Mouse (Mus musculus) MEL (cell line): ENCODE measurements around the gene Hook1. TPM values are rescaled to one million over a fixed set of nuclear protein-coding genes. Genes with fewer than 3 reads are reported as not detected.

Experiments
- DNase-seq: peaks from one replicate; pipeline ENCODE4 v3.0.0; 2011; ENCODE audit warnings: low read depth, low spot score
- H3K27ac ChIP-seq: 2 replicates; pipeline ENCODE4 v1.5.1; 2012; ENCODE audit warnings: low read depth, mild to moderate bottlenecking, control low read depth, low read length, moderate library complexity; ENCODE audit not compliant: control insufficient read depth
- H3K27me3 ChIP-seq, 2 experiments: fragments of 150-350 bp in 1 of 2; sonication (generic) in 1 of 2; 2 replicates each; pipeline ENCODE4 v1.6.1; 2012; ENCODE audit warnings: low read length in 2 of 2, mild to moderate bottlenecking in 2 of 2, improper control_type of control experiment in 1 of 2, moderate library complexity in 1 of 2; ENCODE audit not compliant: insufficient read depth in 2 of 2, control insufficient read depth in 1 of 2
- H3K36me3 ChIP-seq, 2 experiments: 2 replicates each; pipeline ENCODE4 v1.6.1; 2012 to 2014; ENCODE audit warnings: low read length in 2 of 2, improper control_type of control experiment in 1 of 2, inconsistent platforms in 1 of 2, mild to moderate bottlenecking in 1 of 2; ENCODE audit not compliant: insufficient read depth in 2 of 2, control insufficient read depth in 1 of 2
- H3K4me1 ChIP-seq, 2 experiments: fragments of 150-350 bp in 1 of 2; sonication (generic) in 1 of 2; 2 replicates each; pipeline ENCODE4 v1.6.1; 2012; ENCODE audit warnings: low read length in 2 of 2, improper control_type of control experiment in 1 of 2, mild to moderate bottlenecking in 1 of 2; ENCODE audit not compliant: insufficient read depth in 2 of 2, control insufficient read depth in 1 of 2
- H3K4me3 ChIP-seq, 2 experiments: fragments of 150-350 bp in 1 of 2; sonication (generic) in 1 of 2; 2 replicates each; pipeline ENCODE4 v1.5.1; 2012; ENCODE audit warnings: low read depth in 2 of 2, low read length in 2 of 2, mild to moderate bottlenecking in 2 of 2, moderate library complexity in 2 of 2, control low read depth in 1 of 2, improper control_type of control experiment in 1 of 2; ENCODE audit not compliant: control insufficient read depth in 1 of 2, insufficient read depth in 1 of 2
- H3K79me2 ChIP-seq: 2 replicates; pipeline ENCODE4 v1.6.1; 2012; ENCODE audit warnings: mild to moderate bottlenecking, low read length, moderate library complexity; ENCODE audit not compliant: control insufficient read depth, poor library complexity, insufficient read depth
- H3K9ac ChIP-seq: 2 replicates; pipeline ENCODE4 v1.6.1; 2012; ENCODE audit warnings: low read depth, mild to moderate bottlenecking, control low read depth, low read length, moderate library complexity; ENCODE audit not compliant: control insufficient read depth, poor library complexity, severe bottlenecking
- H3K9me3 ChIP-seq: fragments of 150-350 bp; sonication (generic); replicated peaks from 2 replicates; pipeline ENCODE4 v1.6.1; 2012; ENCODE audit warnings: mild to moderate bottlenecking, low read length, improper control_type of control experiment, moderate library complexity; ENCODE audit not compliant: insufficient read depth
- BHLHE40 ChIP-seq: IDR thresholded peaks from 2 replicates; pipeline ENCODE4 v1.6.1; 2012; ENCODE audit warnings: low read depth, mild to moderate bottlenecking, inconsistent platforms, low read length, improper control_type of control experiment, borderline replicate concordance
- CHD1 ChIP-seq: IDR thresholded peaks from 2 replicates; pipeline ENCODE4 v1.6.1; 2012; ENCODE audit warnings: low read depth, mild to moderate bottlenecking, inconsistent platforms, low read length, improper control_type of control experiment
- CHD2 ChIP-seq: IDR thresholded peaks from 2 replicates; pipeline ENCODE4 v1.6.1; 2011; ENCODE audit warnings: low read length, improper control_type of control experiment
- EP300 ChIP-seq, 2 experiments: IDR thresholded peaks; 2 replicates each; pipeline ENCODE4 v1.6.1; 2011; ENCODE audit warnings: improper control_type of control experiment in 2 of 2, low read length in 2 of 2, low read depth in 1 of 2, mild to moderate bottlenecking in 1 of 2
- ETS1 ChIP-seq: IDR thresholded peaks from 2 replicates; pipeline ENCODE4 v1.6.1; 2012; ENCODE audit warnings: low read depth, mild to moderate bottlenecking, inconsistent platforms, low read length, improper control_type of control experiment, moderate library complexity
- HCFC1 ChIP-seq: IDR thresholded peaks from 2 replicates; pipeline ENCODE4 v1.6.1; 2012; ENCODE audit warnings: low read depth, mild to moderate bottlenecking, inconsistent platforms, low read length, improper control_type of control experiment, moderate library complexity
- MAX ChIP-seq: IDR thresholded peaks from 2 replicates; pipeline ENCODE4 v1.6.1; 2011; ENCODE audit warnings: low read length, improper control_type of control experiment
- MEF2A ChIP-seq: IDR thresholded peaks from 2 replicates; pipeline ENCODE4 v1.6.1; 2014; ENCODE audit warnings: low read depth, mild to moderate bottlenecking, inconsistent platforms, low read length, improper control_type of control experiment; ENCODE audit not compliant: poor library complexity, insufficient replicate concordance, severe bottlenecking; ENCODE audit errors: extremely low read depth
- MXI1 ChIP-seq: IDR thresholded peaks from 2 replicates; pipeline ENCODE4 v1.6.1; 2011; ENCODE audit warnings: mild to moderate bottlenecking, low read depth, low read length, improper control_type of control experiment
- MYB ChIP-seq: IDR thresholded peaks from 2 replicates; pipeline ENCODE4 v1.6.1; 2011; ENCODE audit warnings: mild to moderate bottlenecking, low read depth, low read length, improper control_type of control experiment
- MYC ChIP-seq: IDR thresholded peaks from 2 replicates; pipeline ENCODE4 v1.6.1; 2011; ENCODE audit warnings: low read depth, mild to moderate bottlenecking, low read length, improper control_type of control experiment, moderate library complexity
- POLR2A ChIP-seq, 2 experiments: IDR thresholded peaks; 2 replicates each; pipeline ENCODE4 v1.6.1; 2011 to 2012; ENCODE audit warnings: low read length in 2 of 2, mild to moderate bottlenecking in 2 of 2, control low read depth in 1 of 2, improper control_type of control experiment in 1 of 2, low read depth in 1 of 2, moderate library complexity in 1 of 2; ENCODE audit not compliant: control insufficient read depth in 1 of 2, insufficient read depth in 1 of 2, poor library complexity in 1 of 2
- SIN3A ChIP-seq: IDR thresholded peaks from 2 replicates; pipeline ENCODE4 v1.6.1; 2012; ENCODE audit warnings: low read length, improper control_type of control experiment, inconsistent platforms
- SMC3 ChIP-seq: IDR thresholded peaks from 2 replicates; pipeline ENCODE4 v1.6.1; 2011; ENCODE audit warnings: low read depth, low read length, improper control_type of control experiment
- USF2 ChIP-seq, 2 experiments: IDR thresholded peaks; 2 replicates each; pipeline ENCODE4 v1.6.1; 2011 to 2012; ENCODE audit warnings: improper control_type of control experiment in 2 of 2, low read length in 2 of 2, borderline replicate concordance in 1 of 2, inconsistent platforms in 1 of 2, low read depth in 1 of 2, mild to moderate bottlenecking in 1 of 2; ENCODE audit not compliant: insufficient read depth in 1 of 2
- ZC3H11A ChIP-seq: IDR thresholded peaks from 2 replicates; pipeline ENCODE4 v1.6.1; 2012; ENCODE audit warnings: low read depth, mild to moderate bottlenecking, inconsistent platforms, low read length, improper control_type of control experiment
- ZKSCAN1 ChIP-seq: IDR thresholded peaks from 2 replicates; pipeline ENCODE4 v1.6.1; 2012; ENCODE audit warnings: low read depth, mild to moderate bottlenecking, inconsistent platforms, low read length, improper control_type of control experiment, moderate library complexity
- polyA plus RNA-seq, 2 experiments: library from polyadenylated mRNA; stranded (reverse) in 1 of 2; unstranded in 1 of 2; fragments of >175 nt in 1 of 2; fragments of >200 nt in 1 of 2; gene quantifications; 2 replicates each; pipeline versions ENCODE4 v1.2.1 to v1.2.4; 2012; ENCODE audit warnings: low replicate concordance in 2 of 2, low read depth in 1 of 2; ENCODE audit not compliant: insufficient read length in 2 of 2, insufficient read depth in 1 of 2, missing spikeins in 1 of 2
- total RNA-seq: library from RNA; depleted of rRNA; stranded (reverse); fragments of 300-350 nt; gene quantifications from 2 replicates; pipeline ENCODE4 v1.2.3, GENCODE M21; 2012; rRNA removed

The Hook1 gene
- total RNA-seq (not detected in 2 replicates), polyA plus RNA-seq (not detected)

GRCm38 (mm10) chr4:95966928-95967724, at the start of gene Hook1:
Gene Hook1 (plus strand): TSS chr4:95967240.
- DNase-seq, result no peak
- H3K4me1 ChIP-seq, result no peaks in the 10 kb centered on the region
- no peaks in the 10 kb centered on the region for H3K79me2 ChIP-seq
- H3K27me3 ChIP-seq, result no peaks in the 10 kb centered on the region
- H3K27ac ChIP-seq, result no peak within 1 kb of the TSS
- no peaks in the 10 kb centered on the region for H3K36me3 ChIP-seq
- H3K9me3 ChIP-seq, result no peaks in the 10 kb centered on the region
- no peak within 1 kb of the TSS for H3K4me3 ChIP-seq
- H3K9ac ChIP-seq, result no peak within 1 kb of the TSS
- TF ChIP-seq MEF2A (no peak), MXI1 (no peak), POLR2A (IDR thresholded peaks at IDR 0.05; ENCODE audit: control insufficient read depth in 1 of 2, insufficient read depth in 1 of 2, low read depth in 1 of 2, low read length in 2 of 2, poor library complexity in 1 of 2) (no peak), SMC3 (no peak), ETS1 (no peak), MAX (no peak), SIN3A (no peak), BHLHE40 (no peak), ZC3H11A (no peak), MYB (no peak), HCFC1 (no peak), MYC (no peak), CHD2 (no peak), USF2 (IDR thresholded peaks at IDR 0.05; ENCODE audit: borderline replicate concordance in 1 of 2, insufficient read depth in 1 of 2, low read depth in 1 of 2, low read length in 2 of 2) (no peak), EP300 (IDR thresholded peaks at IDR 0.05; ENCODE audit: low read depth in 1 of 2, low read length in 2 of 2) (no peak), ZKSCAN1 (no peak)

- H3K79me2 ChIP-seq, result no peaks in the 10 kb centered on the region
- DNase-seq, result no peak
- no peaks in the 10 kb centered on the region for H3K9me3 ChIP-seq
- no peaks in the 10 kb centered on the region for H3K36me3 ChIP-seq
- H3K4me1 ChIP-seq, result no peaks in the 10 kb centered on the region
- H3K27me3 ChIP-seq, result no peaks in the 10 kb centered on the region
- H3K4me3 ChIP-seq, result no peak overlapping the region
- no peak overlapping the region for H3K27ac ChIP-seq
- TF ChIP-seq CHD1, result no peak
- H3K9ac ChIP-seq, result no peak overlapping the region
Observed at GRCm38 (mm10) chr4:95917703-95918102, 49.3 kb upstream of the Hook1 start.
